Mouse (Mus musculus) lung, postnatal 0 days (tissue): ENCODE data around the gene Gas2l1. TPM values are rescaled to one million over a fixed set of nuclear protein-coding genes. Genes with fewer than 3 reads are reported as not detected.

ENCODE experiments used
- ATAC-seq: fragments of 200-750 bp; cut with Nextera tagmentation; 2 replicates; pipeline ENCODE4 v1.8.0; 2017; ENCODE audit warnings: moderate library complexity
- DNase-seq: peaks from one replicate; pipeline ENCODE4 v3.0.0-alpha.2; 2016; ENCODE audit warnings: low spot score
- H3K27ac ChIP-seq: fragments of 300-500 bp; sonication (generic); 2 replicates; pipeline ENCODE4 v1.5.1; 2014; ENCODE audit warnings: antibody characterized with exemption, mild to moderate bottlenecking, low read length, mixed read lengths
- H3K27me3 ChIP-seq: fragments of 300-500 bp; sonication (generic); replicated peaks from 2 replicates; pipeline ENCODE4 v1.6.1; 2014; ENCODE audit warnings: low read length, mixed read lengths; ENCODE audit not compliant: insufficient read depth
- H3K36me3 ChIP-seq: fragments of 300-500 bp; sonication (generic); 2 replicates; pipeline ENCODE4 v1.6.1; 2014; ENCODE audit warnings: low read length, mixed read lengths; ENCODE audit not compliant: insufficient read depth
- H3K4me1 ChIP-seq: fragments of 300-500 bp; sonication (generic); 2 replicates; pipeline ENCODE4 v1.6.1; 2014; ENCODE audit warnings: antibody characterized with exemption, low read depth, low read length, mixed read lengths; ENCODE audit not compliant: insufficient read depth
- H3K4me2 ChIP-seq: fragments of 300-500 bp; sonication (generic); replicated peaks from 2 replicates; pipeline ENCODE4 v1.6.1; 2014; ENCODE audit warnings: low read depth, mild to moderate bottlenecking, low read length, moderate library complexity, mixed read lengths
- H3K4me3 ChIP-seq: fragments of 300-500 bp; sonication (generic); 2 replicates; pipeline ENCODE4 v1.5.1; 2014; ENCODE audit warnings: low read depth, low read length
- H3K9ac ChIP-seq: fragments of 300-500 bp; sonication (generic); replicated peaks from 2 replicates; pipeline ENCODE4 v1.6.1; 2014; ENCODE audit warnings: low read depth, mild to moderate bottlenecking
- H3K9me3 ChIP-seq: fragments of 300-500 bp; sonication (generic); 2 replicates; pipeline ENCODE4 v1.6.1; 2016; ENCODE audit warnings: low read length, mixed read lengths
- CTCF ChIP-seq: IDR thresholded peaks from 2 replicates; pipeline ENCODE4 v1.5.1; 2016; ENCODE audit warnings: antibody characterized with exemption, mild to moderate bottlenecking
- EP300 ChIP-seq: IDR thresholded peaks from 2 replicates; pipeline ENCODE4 v1.6.1; 2016; ENCODE audit warnings: antibody characterized with exemption, mild to moderate bottlenecking, control low read depth
- WGBS: fragments of 180-500 bp; shearing (Covaris S2); extraction: QIAGEN DNeasy Blood & Tissue Kit; methylation state at CpG from one replicate; pipeline ENCODE4 v1.1.7; 2014; 5-methylcytosine and 5-hydroxymethylcytosine counted together
- polyA plus RNA-seq: library from polyadenylated mRNA; unstranded; fragments of >200 nt; fragmentation: Nextera tagmentation; extraction: Ambion mirVana; gene quantifications from 2 replicates; pipeline ENCODE4 v1.2.1, GENCODE M21; 2015

The Gas2l1 gene
- polyA plus RNA-seq, result 31.2 and 33.3 TPM in 2 replicates

GRCm38 (mm10) chr11:5065056-5065821 lies at the start of gene Gas2l1:
Gene Gas2l1 (minus strand): TSS chr11:5065327.
- H3K36me3 ChIP-seq, result peaks cover 10% of the 10 kb centered on the region; the same call in 1 of the 2 replicates
- ATAC-seq (peak; percentile 79), DNase-seq (peak; percentile 92)
- peak within 1 kb of the TSS; percentile 88 for H3K4me2 ChIP-seq
- TF ChIP-seq CTCF, result peak; percentile 77
- TF ChIP-seq EP300, result no peak
- peaks cover 29% of the 10 kb centered on the region for H3K4me1 ChIP-seq
- peak within 1 kb of the TSS; percentile 48 for H3K9ac ChIP-seq
- H3K27me3 ChIP-seq, result peaks cover 16% of the 10 kb centered on the region
- WGBS, result 1% methylated on average over 43 of the region's 50 CpGs
- H3K4me3 ChIP-seq, result peak within 1 kb of the TSS; percentile 60
- no peaks in the 10 kb centered on the region for H3K9me3 ChIP-seq
- peak within 1 kb of the TSS; percentile 28 for H3K27ac ChIP-seq

GRCm38 (mm10) chr11:5113645-5114044 lies 48.5 kb upstream of the Gas2l1 start:
- DNase-seq, result no peak

GRCm38 (mm10) chr11:5109441-5109840 lies 44.3 kb upstream of the Gas2l1 start:
- Histone ChIP-seq H3K4me3 (no peak overlapping the region), H3K27ac (no peak overlapping the region), H3K4me1 (no peaks in the 10 kb centered on the region), H3K36me3 (no peaks in the 10 kb centered on the region), H3K27me3 (no peaks in the 10 kb centered on the region), H3K9ac (no peak overlapping the region), H3K9me3 (no peaks in the 10 kb centered on the region), H3K4me2 (no peak overlapping the region)
- WGBS, result 66% methylated on average over 8 of the region's 8 CpGs
- TF ChIP-seq CTCF, result no peak
- no peak for TF ChIP-seq EP300
- no peak for DNase-seq
- ATAC-seq, result no peak

More at GRCm38 (mm10) chr11:5113645-5114044, 48.5 kb upstream of the Gas2l1 start:
- Histone ChIP-seq H3K4me3 (no peak overlapping the region), H3K9me3 (no peaks in the 10 kb centered on the region), H3K4me1 (no peaks in the 10 kb centered on the region), H3K27me3 (no peaks in the 10 kb centered on the region), H3K4me2 (no peak overlapping the region), H3K9ac (no peak overlapping the region), H3K36me3 (no peaks in the 10 kb centered on the region), H3K27ac (no peak overlapping the region)
- no peak for ATAC-seq
- WGBS, result 85% methylated on average over 7 of the region's 7 CpGs
- TF ChIP-seq CTCF (no peak), EP300 (no peak)

- Histone ChIP-seq H3K9me3 (no peaks in the 10 kb centered on the region), H3K36me3 (no peaks in the 10 kb centered on the region), H3K4me3 (no peak overlapping the region), H3K4me2 (no peak overlapping the region), H3K27me3 (no peaks in the 10 kb centered on the region), H3K27ac (no peak overlapping the region), H3K4me1 (no peaks in the 10 kb centered on the region), H3K9ac (no peak overlapping the region)
- DNase-seq (no peak), ATAC-seq (no peak)
- TF ChIP-seq CTCF, result no peak
- TF ChIP-seq EP300, result no peak
- 97% methylated on average over 4 of the region's 4 CpGs for WGBS
Observed at GRCm38 (mm10) chr11:5103986-5104509, 38.9 kb upstream of the Gas2l1 start.

- H3K9ac ChIP-seq, result no peak overlapping the region
- H3K36me3 ChIP-seq, result no peaks in the 10 kb centered on the region
- H3K9me3 ChIP-seq, result no peaks in the 10 kb centered on the region
- H3K4me3 ChIP-seq, result no peak overlapping the region
- TF ChIP-seq EP300 (no peak), CTCF (no peak)
- no peak overlapping the region for H3K4me2 ChIP-seq
- no peaks in the 10 kb centered on the region for H3K4me1 ChIP-seq
- DNase-seq, result no peak
- 83% methylated on average over 7 of the region's 7 CpGs for WGBS
- H3K27ac ChIP-seq, result no peak overlapping the region
- no peak for ATAC-seq
- H3K27me3 ChIP-seq, result no peaks in the 10 kb centered on the region
Observed at GRCm38 (mm10) chr11:5102384-5102783, 37.3 kb upstream of the Gas2l1 start.

- no peak for ATAC-seq
Observed at GRCm38 (mm10) chr11:5101641-5102040, 36.5 kb upstream of the Gas2l1 start.

More at GRCm38 (mm10) chr11:5101641-5102040, 36.5 kb upstream of the Gas2l1 start:
- H3K4me3 ChIP-seq, result no peak overlapping the region
- WGBS, result 81% methylated on average over 6 of the region's 6 CpGs
- TF ChIP-seq CTCF (no peak), EP300 (no peak)
- no peak overlapping the region for H3K9ac ChIP-seq
- DNase-seq, result no peak
- H3K9me3 ChIP-seq, result no peaks in the 10 kb centered on the region
- H3K27ac ChIP-seq, result no peak overlapping the region
- no peak overlapping the region for H3K4me2 ChIP-seq
- no peaks in the 10 kb centered on the region for H3K4me1 ChIP-seq
- no peaks in the 10 kb centered on the region for H3K27me3 ChIP-seq
- H3K36me3 ChIP-seq, result no peaks in the 10 kb centered on the region
